Mouse (Mus musculus) G1E-ER4 (cell line): ENCODE data around the gene Slc6a16. TPM values are rescaled to one million over a fixed set of nuclear protein-coding genes. Genes with fewer than 3 reads are reported as not detected.

Source experiments
- GATA1 ChIP-seq: IDR thresholded peaks from one replicate; pipeline ENCODE4 v1.8.0; 2012; ENCODE audit warnings: low read length, inconsistent platforms
- polyA plus RNA-seq: library from polyadenylated mRNA; stranded (reverse); fragments of >175 nt; gene quantifications from 2 replicates; pipeline ENCODE4 v1.2.3, GENCODE M21; 2012

Gene Slc6a16
- polyA plus RNA-seq, 1 experiment: not detected

DNA sequence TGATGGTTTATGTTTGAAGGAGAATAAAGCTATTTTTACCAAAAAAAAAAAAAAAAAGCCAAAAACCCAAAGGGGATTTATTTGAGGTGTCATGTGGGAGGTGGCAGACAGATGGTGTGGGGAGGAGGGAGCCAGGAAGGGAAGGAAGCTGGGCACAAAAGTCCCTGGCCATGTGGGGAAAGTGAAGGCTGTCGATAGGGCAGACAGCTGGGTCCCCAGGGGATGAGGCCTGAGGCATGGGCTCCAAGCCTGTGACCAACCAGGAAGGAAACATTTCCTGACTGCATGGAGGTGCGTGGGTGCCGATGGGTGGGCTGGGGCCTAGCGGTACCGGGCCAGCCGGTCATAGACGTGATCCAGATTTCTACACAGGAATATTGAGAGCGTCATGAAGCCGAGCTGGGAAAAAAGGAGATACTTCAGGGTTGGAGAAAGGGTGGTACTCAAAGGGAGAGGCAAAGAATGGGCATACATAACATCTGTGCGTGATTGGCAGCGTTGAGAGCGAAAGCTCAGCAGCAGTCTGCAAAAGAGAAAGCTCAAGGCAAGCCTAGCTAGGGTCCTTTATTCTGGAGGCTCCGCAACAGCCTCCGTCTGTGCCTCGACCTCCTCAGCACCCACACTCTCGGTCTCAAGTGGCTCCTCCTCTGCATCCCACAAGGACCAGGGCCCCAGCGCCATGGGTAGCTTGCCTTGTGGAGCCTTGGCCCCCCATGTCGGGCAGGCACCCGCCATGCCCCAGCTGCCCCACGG lies 7.1 kb upstream of the Slc6a16 start:
- TF ChIP-seq GATA1: no peak

DNA sequence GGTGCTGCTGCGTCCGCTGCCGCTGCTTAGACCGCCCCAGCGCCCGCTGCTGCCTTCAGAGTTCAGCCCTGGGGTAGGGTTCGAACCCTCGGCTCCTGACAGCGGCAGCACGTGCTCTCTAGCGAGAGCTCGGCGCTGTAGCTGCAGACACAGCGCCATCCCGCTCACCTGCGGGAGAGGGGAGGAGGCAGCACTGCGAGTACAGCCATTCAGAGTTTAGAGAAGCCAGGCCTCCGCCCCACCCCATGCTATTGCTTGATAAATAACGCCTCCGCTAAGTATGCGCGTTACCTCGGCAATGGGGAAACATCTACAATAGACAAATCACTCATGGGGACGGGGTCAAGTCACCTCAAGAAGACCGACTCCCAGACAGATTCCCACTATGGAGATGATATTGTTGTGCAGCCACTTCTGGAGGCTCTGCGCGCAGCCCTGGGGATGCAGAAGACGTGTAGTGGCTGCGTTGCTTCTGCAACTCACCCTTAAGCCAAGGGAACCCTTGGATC lies 6.5 kb upstream of the Slc6a16 start:
- no peak for TF ChIP-seq GATA1

DNA sequence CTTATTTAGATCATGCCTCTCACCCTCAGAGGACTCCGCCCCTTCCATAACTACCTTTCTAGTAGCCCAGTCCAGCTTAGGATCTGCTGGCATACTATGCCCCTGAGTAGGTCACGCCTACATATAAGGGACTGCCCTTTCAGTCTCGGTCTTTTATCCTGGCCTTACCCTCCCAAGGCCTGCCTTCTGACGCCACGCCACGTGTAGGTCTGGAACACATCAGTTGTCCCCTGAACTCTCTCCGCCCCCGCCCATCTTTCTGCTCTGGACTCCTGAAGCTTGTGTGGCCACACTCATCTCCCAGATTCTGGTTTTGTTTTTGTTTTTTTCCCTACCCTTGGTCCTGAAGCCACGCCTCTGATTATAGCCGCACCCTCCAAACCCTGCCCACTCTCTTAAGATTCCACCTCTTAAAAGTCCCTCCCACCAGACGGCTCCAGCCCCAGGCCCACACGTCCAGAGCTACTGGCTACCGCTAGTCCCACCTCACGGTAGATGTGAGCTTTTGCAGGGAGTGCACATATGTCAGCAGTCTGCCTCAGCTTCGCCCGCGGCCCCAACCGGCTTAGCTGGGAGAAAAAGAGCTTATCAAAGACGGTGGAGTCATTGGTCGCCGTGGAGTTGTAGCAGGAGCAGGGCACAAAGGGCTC lies 5.8 kb upstream of the Slc6a16 start:
- no peak for TF ChIP-seq GATA1

DNA sequence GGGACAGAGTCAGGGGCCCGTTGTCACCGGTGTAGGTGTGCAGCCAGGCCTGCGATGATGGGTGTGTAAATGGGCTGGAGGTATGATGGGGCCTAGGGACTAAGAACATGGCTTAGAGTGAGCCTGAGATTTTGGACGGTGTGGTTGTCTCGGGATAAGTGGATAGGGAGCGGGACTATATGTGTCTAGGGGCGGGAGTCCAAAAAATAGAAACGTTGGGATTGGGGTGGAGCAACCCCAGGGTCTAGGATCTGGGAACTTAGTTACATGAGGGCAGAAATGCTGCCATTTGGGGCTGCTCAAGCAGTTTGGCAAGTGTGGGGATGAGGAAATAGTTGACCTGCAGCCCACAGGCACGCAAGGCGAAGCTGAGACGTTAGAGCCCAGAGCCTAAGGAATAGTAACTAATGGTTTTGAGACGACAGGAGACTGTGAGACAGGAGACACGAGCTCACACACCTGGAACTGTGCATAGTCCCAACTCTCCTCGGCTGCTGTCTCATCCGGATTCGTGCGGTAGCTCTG lies 5.2 kb upstream of the Slc6a16 start:
- TF ChIP-seq GATA1: no peak

DNA sequence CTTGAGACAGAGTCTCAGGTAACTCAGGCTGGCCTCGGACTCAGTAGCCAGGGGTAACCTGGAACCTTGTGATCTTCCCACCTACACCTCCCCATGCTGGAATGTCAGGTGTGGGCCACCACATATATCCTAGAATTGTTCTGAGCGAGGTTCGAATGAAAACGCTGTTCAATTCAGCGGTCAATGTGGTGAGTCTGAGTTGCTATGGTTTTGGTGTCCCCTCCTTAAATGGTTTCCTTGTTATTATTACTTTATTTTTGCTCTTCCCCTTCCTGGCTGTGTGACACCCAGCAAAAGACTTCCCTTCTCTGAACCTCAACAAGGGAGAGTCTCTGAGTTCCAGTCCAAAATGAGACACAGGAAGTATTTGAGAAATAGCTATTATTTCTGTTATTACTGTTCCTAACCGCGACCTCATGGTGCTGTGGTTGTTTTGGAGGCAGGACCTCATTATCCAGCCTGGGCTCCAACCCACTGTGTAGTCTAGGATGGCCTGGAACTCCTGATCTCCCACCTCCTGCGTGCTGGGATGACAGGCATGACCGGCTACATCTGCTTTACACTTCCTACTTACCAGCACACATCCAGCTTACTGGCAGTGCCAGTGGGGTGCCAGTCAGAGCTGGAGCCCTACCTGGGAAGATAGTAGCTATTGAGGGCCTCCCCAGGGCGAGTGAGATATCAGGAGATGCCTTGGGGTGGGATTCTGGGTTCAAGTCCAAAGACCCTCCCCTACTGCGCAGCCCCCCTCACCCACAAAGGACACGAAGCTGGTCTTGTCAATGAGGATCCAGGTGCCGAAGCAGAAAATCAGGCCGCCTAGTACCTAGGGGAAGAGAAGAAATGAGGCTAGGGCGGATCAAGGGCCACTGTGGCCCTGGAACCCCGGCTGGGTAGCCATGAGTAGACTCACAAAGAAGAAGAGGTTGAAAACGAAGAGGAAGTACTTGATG lies 2.9 kb upstream of the Slc6a16 start:
- TF ChIP-seq GATA1: no peak

DNA sequence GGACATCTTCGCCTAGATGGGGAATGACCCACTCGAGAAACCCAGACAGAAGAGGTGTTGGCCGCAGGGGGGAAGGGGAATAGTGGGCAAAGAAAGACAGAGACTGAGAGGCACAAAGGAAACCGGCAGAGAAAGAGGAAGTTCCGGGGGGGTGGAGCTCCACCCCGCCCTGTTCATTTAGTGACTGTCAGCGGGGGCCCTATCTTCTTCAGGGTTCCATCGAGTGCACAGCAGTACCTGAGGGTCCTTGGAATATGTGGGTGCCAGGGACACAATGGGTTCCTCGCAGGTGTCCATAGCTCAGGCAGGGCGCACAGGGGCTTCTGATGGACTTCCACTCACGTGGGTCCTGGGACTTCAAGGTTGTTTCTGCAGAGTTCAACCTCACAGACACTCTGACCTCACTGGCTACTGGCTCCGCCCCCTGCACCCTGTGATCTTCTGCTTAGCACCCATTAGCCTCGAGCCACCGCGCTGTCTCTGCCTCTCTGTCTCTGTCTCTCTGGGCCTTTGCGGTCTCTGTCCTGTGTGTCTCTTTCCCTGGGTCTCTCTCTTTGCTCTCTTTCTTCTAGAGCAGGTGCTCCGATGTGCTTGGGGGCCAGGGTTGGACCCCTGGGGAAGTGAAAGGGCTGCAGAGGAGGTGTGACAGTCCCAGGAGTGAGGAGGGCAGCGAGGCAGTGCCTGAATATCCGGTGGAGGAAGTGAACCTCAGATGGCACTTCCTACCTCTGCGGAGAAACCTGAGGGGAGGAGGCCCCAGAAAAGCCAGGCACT lies 2.0 kb upstream of the Slc6a16 start, which contains the start of gene Cd37:
Cd37 (minus strand) TSS at position 393 of the 774 bp plus-strand sequence.
- TF ChIP-seq GATA1: no peak

DNA sequence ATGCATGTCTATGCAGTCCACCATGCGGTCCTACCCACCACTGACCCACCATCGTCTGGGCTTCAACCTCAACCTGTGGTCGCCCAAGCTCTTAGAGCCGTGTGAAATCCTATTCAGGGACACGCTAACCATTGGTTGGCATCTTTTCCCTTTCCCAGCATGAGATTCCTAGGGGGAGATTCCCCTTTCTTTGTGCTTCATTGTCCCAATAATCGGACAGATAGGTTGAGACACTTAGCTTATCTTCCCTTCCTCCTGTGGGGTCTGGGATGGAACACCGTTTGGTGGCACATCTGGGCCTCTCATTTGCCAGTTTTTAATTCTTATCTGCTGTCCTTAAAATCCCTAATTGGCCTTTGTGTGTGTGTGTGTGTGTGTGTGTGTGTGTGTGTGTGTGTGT lies 776 bp upstream of the Slc6a16 start:
- TF ChIP-seq GATA1: no peak

DNA sequence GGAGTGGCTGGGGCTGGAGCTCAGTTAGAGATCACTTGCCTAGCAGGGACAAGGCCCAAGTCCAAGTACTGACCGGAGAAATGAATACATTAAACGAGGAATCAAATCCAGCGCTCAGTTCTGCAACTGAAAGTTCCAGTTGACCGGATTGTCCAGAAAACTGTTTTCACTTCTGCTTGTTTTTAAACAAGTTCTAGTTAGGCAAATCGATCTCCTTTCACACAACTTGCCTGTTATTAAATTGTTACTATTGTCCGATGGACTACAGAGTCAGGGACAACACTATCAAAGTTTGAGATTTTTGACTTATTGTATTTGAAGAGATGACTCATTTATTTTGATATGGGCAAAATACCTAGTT lies 484 bp downstream of the Slc6a16 start:
- TF ChIP-seq GATA1: no peak

DNA sequence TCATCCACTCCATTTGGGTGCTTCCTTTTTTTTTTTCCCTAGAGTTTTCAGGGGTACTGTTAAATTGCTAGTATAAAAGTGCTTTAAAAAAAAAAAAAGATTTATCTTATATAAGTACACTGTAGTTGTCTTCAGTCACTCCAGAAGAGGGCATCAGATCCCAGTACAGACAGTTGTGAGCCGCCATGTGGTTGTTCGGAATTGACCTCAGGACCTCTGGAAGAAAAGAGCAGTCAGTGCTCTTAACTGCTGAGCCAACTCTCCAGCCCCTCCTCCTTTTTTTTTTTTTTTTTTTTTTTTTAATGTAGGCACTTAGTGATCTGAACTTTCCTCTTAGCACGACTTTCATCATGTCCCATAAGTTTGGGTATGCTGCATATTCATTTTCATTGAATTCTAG lies 6.8 kb downstream of the Slc6a16 start:
- no peak for TF ChIP-seq GATA1

DNA sequence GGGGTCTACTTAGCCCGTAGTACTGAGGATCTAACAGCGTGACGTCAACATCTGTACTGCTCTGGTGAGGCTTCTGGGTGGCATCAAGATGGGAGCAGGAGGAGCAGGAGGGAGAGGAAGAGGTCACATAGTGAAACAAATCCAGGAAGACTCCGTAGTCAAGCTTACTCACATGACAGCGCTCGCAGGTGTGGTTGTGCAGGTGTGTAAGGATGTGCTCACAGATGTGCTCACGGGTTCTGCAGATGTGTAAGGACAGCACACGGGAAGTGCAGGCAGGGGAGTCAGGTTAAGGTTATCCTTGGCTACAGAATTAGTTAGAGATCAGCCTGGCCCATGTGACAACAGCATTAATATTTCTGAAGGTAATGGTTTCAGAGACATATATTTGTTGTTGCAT lies 12.9 kb downstream of the Slc6a16 start:
- TF ChIP-seq GATA1: no peak

DNA sequence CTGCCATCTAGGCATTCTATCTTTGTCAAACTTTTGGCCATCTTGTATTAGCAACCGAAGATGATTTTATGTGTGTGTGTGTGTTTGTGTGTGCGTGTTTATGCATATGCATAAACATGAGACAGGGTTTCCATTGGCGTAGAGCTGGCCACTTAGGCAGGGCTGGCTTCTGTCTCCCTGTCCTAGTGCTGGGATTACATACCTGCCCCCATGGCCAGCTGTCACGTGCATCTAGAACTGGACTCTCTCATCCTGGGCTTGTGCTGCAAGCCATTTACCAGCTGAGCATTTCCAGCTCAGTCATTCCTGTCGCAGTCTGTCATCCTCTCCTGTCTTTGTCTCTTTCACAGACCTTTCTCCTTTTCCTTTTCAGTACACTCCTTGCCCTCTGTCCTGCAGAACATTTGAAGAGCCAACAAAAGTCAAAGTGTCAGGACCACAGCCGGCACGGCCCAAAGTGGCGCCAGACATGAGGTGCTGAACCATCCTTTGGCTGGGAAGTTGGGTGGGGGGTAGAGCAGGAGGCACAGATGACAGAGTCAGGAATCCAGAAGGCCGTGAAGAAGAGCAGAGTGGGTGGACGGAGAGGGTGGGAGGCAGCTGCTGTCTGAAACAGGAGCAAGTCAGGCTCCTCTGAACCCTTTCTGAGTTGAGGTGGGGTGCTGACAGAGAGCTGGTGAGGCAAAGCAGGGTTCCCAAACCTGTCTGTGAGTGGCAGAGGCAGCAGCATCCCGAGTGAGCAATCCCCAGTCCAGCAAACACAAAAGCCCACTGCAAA lies 16.4 kb downstream of the Slc6a16 start:
- TF ChIP-seq GATA1: no peak

DNA sequence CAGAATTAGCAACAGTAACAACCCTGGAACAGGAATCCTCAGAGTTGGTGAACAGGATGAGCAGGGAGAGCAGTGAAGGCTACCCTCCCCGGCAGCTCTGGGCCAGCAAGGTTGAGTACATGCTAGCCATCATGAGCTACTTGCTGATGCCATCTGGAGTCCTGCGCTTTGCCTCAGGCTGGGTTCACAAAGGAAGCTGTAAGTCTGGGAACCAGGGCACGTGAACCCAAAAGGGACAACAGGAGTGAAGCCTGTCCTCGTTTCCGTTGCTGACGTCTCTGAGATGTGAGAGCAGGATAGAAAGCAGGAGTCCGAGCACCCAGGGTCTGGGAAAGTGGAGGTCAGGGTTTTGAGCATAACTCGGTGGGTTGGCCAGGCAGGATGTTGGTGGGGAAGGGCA lies 18.4 kb downstream of the Slc6a16 start:
- no peak for TF ChIP-seq GATA1

DNA sequence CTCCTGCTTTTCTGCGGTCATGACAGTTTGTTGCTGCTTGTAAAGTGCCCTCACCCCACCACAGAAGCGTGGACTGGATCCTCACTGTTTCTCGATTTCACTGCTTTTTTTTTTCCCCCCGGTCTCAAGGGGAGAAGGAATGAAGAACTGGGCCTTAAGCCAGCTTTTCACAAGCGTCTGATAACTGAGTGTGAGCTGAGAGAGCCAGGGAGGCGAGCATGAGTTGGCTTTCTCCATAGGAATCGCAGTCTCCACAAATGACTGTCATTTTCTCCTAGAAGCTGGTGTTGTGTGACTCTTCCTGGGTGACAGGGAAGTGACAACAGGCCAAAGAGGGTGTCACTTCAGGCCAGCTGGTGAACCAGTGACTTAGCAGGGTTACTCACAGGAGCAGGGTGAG lies 21.4 kb downstream of the Slc6a16 start:
- TF ChIP-seq GATA1: no peak

DNA sequence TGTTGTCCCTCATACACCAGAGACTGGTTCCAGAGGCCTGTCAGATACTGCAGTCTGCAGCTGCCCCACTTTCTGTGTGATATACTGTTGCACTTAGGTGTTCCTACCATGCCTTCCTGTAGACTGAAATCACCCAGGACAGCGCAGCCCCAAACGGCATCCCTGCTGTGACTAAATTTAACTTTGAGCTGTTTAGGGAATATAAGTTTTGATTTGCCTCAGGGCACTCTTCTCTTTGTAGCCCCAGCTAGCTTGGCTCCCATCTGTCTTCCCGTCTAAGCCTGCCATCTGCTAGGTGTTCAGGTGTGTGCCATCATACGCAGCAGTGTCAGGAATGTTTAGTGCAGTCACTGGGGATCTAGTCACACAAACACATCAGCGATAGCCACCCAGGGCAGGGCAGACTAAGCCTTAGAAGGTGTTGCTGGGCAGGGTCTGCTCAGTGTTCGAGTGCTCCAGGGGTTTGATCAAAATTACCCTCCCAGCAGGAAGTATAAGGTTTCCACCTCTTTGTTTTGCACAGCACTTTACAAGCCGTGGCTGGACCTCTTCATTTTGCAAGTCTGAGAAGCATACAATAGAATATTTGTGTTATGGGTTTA lies 22.2 kb downstream of the Slc6a16 start:
- no peak for TF ChIP-seq GATA1
